ENCODE assay signal across 9 mouse cellular contexts in the genomic region with DNA sequence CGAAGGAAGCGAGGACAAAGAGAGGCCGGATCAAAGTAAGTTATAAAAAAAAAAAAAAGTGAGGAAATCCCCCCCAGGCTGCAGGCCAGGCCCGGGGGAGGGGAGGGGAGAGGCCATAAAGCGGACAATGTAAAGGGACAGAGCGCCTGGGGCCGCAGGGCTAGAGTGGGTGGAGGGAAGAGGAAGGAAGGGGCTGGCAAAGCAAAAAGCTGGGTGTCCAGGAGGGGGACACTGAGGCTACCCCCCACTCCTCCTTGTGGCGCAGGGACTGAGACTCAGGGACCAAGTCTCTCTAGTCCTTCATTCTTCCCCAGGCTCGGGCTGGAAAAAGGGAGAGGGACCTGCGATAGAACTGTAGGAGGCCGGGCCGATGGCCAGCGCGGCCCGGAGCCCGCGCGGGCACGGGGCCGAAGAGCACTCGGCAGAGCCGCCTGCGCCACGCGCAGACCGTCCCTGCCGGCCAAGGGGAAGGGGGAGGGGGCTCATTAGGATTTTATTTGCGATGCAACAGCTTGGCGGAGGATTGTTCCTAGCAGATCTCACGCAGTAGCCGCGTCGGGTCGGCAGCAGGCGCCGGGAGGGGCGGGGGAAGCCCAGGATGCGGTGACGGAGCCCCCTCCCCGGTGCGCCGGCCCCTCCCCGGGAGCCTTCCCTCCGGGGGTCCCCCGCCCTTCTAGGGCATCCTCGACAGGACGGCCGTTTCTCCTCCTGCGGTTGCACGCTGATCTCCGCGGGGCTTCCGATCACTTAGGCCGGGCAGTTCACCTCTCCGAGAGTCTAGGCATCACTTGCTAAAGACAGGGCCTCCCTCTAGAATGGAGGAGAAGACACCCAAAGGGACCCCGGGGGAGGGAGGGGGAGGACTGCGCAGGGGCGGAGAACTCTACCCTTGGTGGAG. TPM values are rescaled to one million over a fixed set of nuclear protein-coding genes. Genes with fewer than 3 reads are reported as not detected.
DNase-seq lines count a peak whose midpoint lies in the region; ATAC-seq and TF ChIP-seq lines count a peak whose summit lies in the region.
"Had no signal": no experiment of that assay in that cellular context is flagged by ENCODE, and none has a peak within 500 bp of the region (broad histone marks: within the 10 kb centered on the region; RNA-seq: fewer than 3 reads in every experiment).

No protein-coding gene starts in this region.

- no peak overlapping the region for H3K9ac ChIP-seq in lung, embryonic 15.5 days
- 0 out of 2 replicates have a peak overlapping the region, but pooled peaks have one; percentile 22 for H3K9ac ChIP-seq in intestine, postnatal 0 days (ENCODE audit: low read depth, low read length)
- peak overlapping the region; percentile 100 for H3K9ac ChIP-seq in neural tube, embryonic 13.5 days

- no peak for ATAC-seq in CD4-positive, CD25-positive, alpha-beta regulatory T cell, adult 4 months
- ATAC-seq in lung, embryonic 15.5 days (ENCODE audit: borderline replicate concordance, extremely low read depth, low FRiP score, low TSS enrichment) = no peak
- ATAC-seq in intestine, postnatal 0 days = no peak
- ATAC-seq in neural tube, embryonic 13.5 days (ENCODE audit: low read depth) = peak; percentile 29

- H3K36me3 ChIP-seq in lung, embryonic 15.5 days = no peaks in the 10 kb centered on the region
- H3K36me3 ChIP-seq in intestine, postnatal 0 days (ENCODE audit: control insufficient read depth, insufficient read depth) = no peaks in the 10 kb centered on the region
- no peaks in the 10 kb centered on the region for H3K36me3 ChIP-seq in neural tube, embryonic 13.5 days

- no peak for TF ChIP-seq CTCF in lung, adult 2 months (IDR thresholded peaks at IDR 0.05; ENCODE audit: insufficient read depth, low read length)
- no peak for TF ChIP-seq CTCF in intestine, postnatal 0 days (IDR thresholded peaks at IDR 0.05; ENCODE audit: low read depth)

- peaks cover 99% of the 10 kb centered on the region for H3K27me3 ChIP-seq in lung, embryonic 15.5 days
- H3K27me3 ChIP-seq in intestine, postnatal 0 days (replicated peaks; ENCODE audit: control insufficient read depth, insufficient read depth, low read length) = peaks cover 100% of the 10 kb centered on the region
- H3K27me3 ChIP-seq in neural tube, embryonic 13.5 days = no peaks in the 10 kb centered on the region; the same call in 1 of the 2 replicates

- H3K4me3 ChIP-seq in lung, embryonic 15.5 days = peak overlapping the region; percentile 36
- no peak overlapping the region for H3K4me3 ChIP-seq in lung, adult 2 months (replicated peaks; ENCODE audit: extremely low read depth, low read depth, low read length)
- H3K4me3 ChIP-seq in intestine, postnatal 0 days (ENCODE audit: low read depth, low read length) = peak overlapping the region; percentile 41
- H3K4me3 ChIP-seq in neural tube, embryonic 13.5 days = peak overlapping the region; percentile 99

- no peak overlapping the region for H3K27ac ChIP-seq in lung, embryonic 15.5 days
- H3K27ac ChIP-seq in intestine, postnatal 0 days (ENCODE audit: low read depth, low read length) = no peak overlapping the region
- peak overlapping the region; percentile 100 for H3K27ac ChIP-seq in neural tube, embryonic 13.5 days (replicated peaks)

- H3K9me3 ChIP-seq in lung, embryonic 15.5 days = no peaks in the 10 kb centered on the region
- no peaks in the 10 kb centered on the region for H3K9me3 ChIP-seq in intestine, postnatal 0 days (ENCODE audit: control insufficient read depth)
- no peaks in the 10 kb centered on the region for H3K9me3 ChIP-seq in neural tube, embryonic 13.5 days

- peaks cover 34% of the 10 kb centered on the region for H3K4me1 ChIP-seq in lung, embryonic 15.5 days
- H3K4me1 ChIP-seq in lung, adult 2 months (ENCODE audit: control insufficient read depth, insufficient read depth, low read length) = peaks cover 3% of the 10 kb centered on the region; the same call in 1 of the 2 replicates
- H3K4me1 ChIP-seq in intestine, postnatal 0 days (replicated peaks; ENCODE audit: control insufficient read depth, insufficient read depth, low read length) = no peaks in the 10 kb centered on the region; the same call in 1 of the 2 replicates
- peaks cover 84% of the 10 kb centered on the region for H3K4me1 ChIP-seq in neural tube, embryonic 13.5 days (replicated peaks)

- peak overlapping the region; percentile 57 for H3K4me2 ChIP-seq in lung, embryonic 15.5 days
- H3K4me2 ChIP-seq in intestine, postnatal 0 days (replicated peaks; ENCODE audit: low read depth) = peak overlapping the region; percentile 56
- H3K4me2 ChIP-seq in neural tube, embryonic 13.5 days = peak overlapping the region; percentile 96

- DNase-seq in CD4-positive, CD25-positive, alpha-beta regulatory T cell, adult 2 months (ENCODE audit: low read depth, low spot score) = peak; percentile 41
- no peak for DNase-seq in lung, adult 2 months
- no peak for DNase-seq in c-Kit-positive CD71-positive TER-119-positive erythroid progenitor cells, embryonic 14.5 days (ENCODE audit: low spot score)
- no peak for DNase-seq in thymus, postnatal 0 days (ENCODE audit: low spot score)
- DNase-seq: lung, postnatal 14 days had no signal

- TF ChIP-seq POLR2A in lung, adult 2 months (IDR thresholded peaks at IDR 0.05; ENCODE audit: borderline replicate concordance, extremely low read depth, low read depth, low read length) = no peak

- under 1% methylated on average over 56 of the region's 58 CpGs for WGBS in lung, embryonic 15.5 days
- WGBS in lung, adult 2 months = 4% methylated on average over 57 of the region's 58 CpGs
- under 1% methylated on average over 56 of the region's 58 CpGs for WGBS in intestine, postnatal 0 days
- under 1% methylated on average over 48 of the region's 58 CpGs for WGBS in neural tube, embryonic 13.5 days

RNA-seq across cellular contexts. Expression of a gene that starts 1.0 kb away (rescaled TPM):
- polyA plus RNA-seq in CD4-positive, CD25-positive, alpha-beta regulatory T cell, adult 4 months (2017; shearing (Covaris generic)) = under 1 TPM in 1 of 2 experiments, not detected in 1; 0.23 TPM
- polyA plus RNA-seq in lung, embryonic 15.5 days (2015; fragmentation: Nextera tagmentation; extraction: Ambion mirVana) = 0.25 and 0.27 TPM in 2 replicates
- polyA plus RNA-seq in lung, adult 2 months (2012; rRNA removed) = 0.14 TPM in 1 of 2 replicates, not detected in the other
- polyA plus RNA-seq in intestine, postnatal 0 days (2015; fragmentation: Nextera tagmentation; extraction: Ambion mirVana) = 0.37 and 1.5 TPM in 2 replicates
- 72.9 and 74.7 TPM in 2 replicates for polyA plus RNA-seq in neural tube, embryonic 13.5 days (2015; fragmentation: Nextera tagmentation; extraction: Ambion mirVana)
- 0.09 TPM in 1 of 2 replicates, not detected in the other for polyA plus RNA-seq in thymus, postnatal 0 days (2015; fragmentation: Nextera tagmentation; extraction: Ambion mirVana)

RNA-seq across cellular contexts. Expression of a gene that starts 9.4 kb away (rescaled TPM):
- not detected for polyA plus RNA-seq in CD4-positive, CD25-positive, alpha-beta regulatory T cell, adult 4 months (2017; shearing (Covaris generic))
- polyA plus RNA-seq in lung, embryonic 15.5 days (2015; fragmentation: Nextera tagmentation; extraction: Ambion mirVana) = 0.91 and 1.0 TPM in 2 replicates
- polyA plus RNA-seq in lung, adult 2 months (2012; rRNA removed) = 0.18 and 0.44 TPM in 2 replicates
- 1.0 and 1.1 TPM in 2 replicates for polyA plus RNA-seq in intestine, postnatal 0 days (2015; fragmentation: Nextera tagmentation; extraction: Ambion mirVana)
- polyA plus RNA-seq in neural tube, embryonic 13.5 days (2015; fragmentation: Nextera tagmentation; extraction: Ambion mirVana) = 81.7 and 114 TPM in 2 replicates
- not detected in 2 replicates for polyA plus RNA-seq in thymus, postnatal 0 days (2015; fragmentation: Nextera tagmentation; extraction: Ambion mirVana)

RNA-seq across cellular contexts. Expression of a gene that starts 14.2 kb away (rescaled TPM):
- not detected for polyA plus RNA-seq in CD4-positive, CD25-positive, alpha-beta regulatory T cell, adult 4 months (2017; shearing (Covaris generic))
- polyA plus RNA-seq in lung, embryonic 15.5 days (2015; fragmentation: Nextera tagmentation; extraction: Ambion mirVana) = 2.5 and 3.0 TPM in 2 replicates
- polyA plus RNA-seq in lung, adult 2 months (2012; rRNA removed) = 0.52 and 1.1 TPM in 2 replicates
- polyA plus RNA-seq in intestine, postnatal 0 days (2015; fragmentation: Nextera tagmentation; extraction: Ambion mirVana) = 7.6 and 8.5 TPM in 2 replicates
- 124 and 125 TPM in 2 replicates for polyA plus RNA-seq in neural tube, embryonic 13.5 days (2015; fragmentation: Nextera tagmentation; extraction: Ambion mirVana)
- 0.19 TPM in 1 of 2 replicates, not detected in the other for polyA plus RNA-seq in thymus, postnatal 0 days (2015; fragmentation: Nextera tagmentation; extraction: Ambion mirVana)

RNA-seq across cellular contexts. Expression of a gene that starts 20.0 kb away (rescaled TPM):
- polyA plus RNA-seq in CD4-positive, CD25-positive, alpha-beta regulatory T cell, adult 4 months (2017; shearing (Covaris generic)) = not detected
- polyA plus RNA-seq in lung, embryonic 15.5 days (2015; fragmentation: Nextera tagmentation; extraction: Ambion mirVana) = 15.2 and 16.9 TPM in 2 replicates
- 8.1 and 8.2 TPM in 2 replicates for polyA plus RNA-seq in lung, adult 2 months (2012; rRNA removed)
- polyA plus RNA-seq in intestine, postnatal 0 days (2015; fragmentation: Nextera tagmentation; extraction: Ambion mirVana) = 5.7 and 6.4 TPM in 2 replicates
- polyA plus RNA-seq in neural tube, embryonic 13.5 days (2015; fragmentation: Nextera tagmentation; extraction: Ambion mirVana) = 171 and 174 TPM in 2 replicates
- 0.10 TPM in 1 of 2 replicates, not detected in the other for polyA plus RNA-seq in thymus, postnatal 0 days (2015; fragmentation: Nextera tagmentation; extraction: Ambion mirVana)

RNA-seq across cellular contexts. Expression of a gene that starts 30.9 kb away (rescaled TPM):
- not detected for polyA plus RNA-seq in CD4-positive, CD25-positive, alpha-beta regulatory T cell, adult 4 months (2017; shearing (Covaris generic))
- polyA plus RNA-seq in lung, embryonic 15.5 days (2015; fragmentation: Nextera tagmentation; extraction: Ambion mirVana) = 46.1 and 54.1 TPM in 2 replicates
- polyA plus RNA-seq in lung, adult 2 months (2012; rRNA removed) = 12.1 and 15.6 TPM in 2 replicates
- 14.7 and 15.8 TPM in 2 replicates for polyA plus RNA-seq in intestine, postnatal 0 days (2015; fragmentation: Nextera tagmentation; extraction: Ambion mirVana)
- 67.1 and 88.3 TPM in 2 replicates for polyA plus RNA-seq in neural tube, embryonic 13.5 days (2015; fragmentation: Nextera tagmentation; extraction: Ambion mirVana)
- 0.15 and 0.16 TPM in 2 replicates for polyA plus RNA-seq in thymus, postnatal 0 days (2015; fragmentation: Nextera tagmentation; extraction: Ambion mirVana)

Comparison
In these comparisons a context has a peak if more than half of its experiments do, and no peak if none do; other contexts are left out.
1. RNA of a gene that starts 1.0 kb away (polyA plus RNA-seq): 72.9 to 74.7 TPM in neural tube, embryonic 13.5 days; 0.37 to 1.5 TPM in intestine, postnatal 0 days, 0.25 to 0.27 TPM in lung, embryonic 15.5 days, 0.23 TPM in CD4-positive, CD25-positive, alpha-beta regulatory T cell, adult 4 months, 0.09 TPM in thymus, postnatal 0 days and 0.14 TPM in lung, adult 2 months; every median in the first group is over 10 times any median in the second.
2. RNA of a gene that starts 9.4 kb away (polyA plus RNA-seq): 81.7 to 114 TPM in neural tube, embryonic 13.5 days; 0.91 to 1.0 TPM in lung, embryonic 15.5 days, 1.0 to 1.1 TPM in intestine, postnatal 0 days, 0.18 to 0.44 TPM in lung, adult 2 months, not detected in CD4-positive, CD25-positive, alpha-beta regulatory T cell, adult 4 months and not detected in thymus, postnatal 0 days; every median in the first group is over 10 times any median in the second.
3. RNA of a gene that starts 14.2 kb away (polyA plus RNA-seq): 124 to 125 TPM in neural tube, embryonic 13.5 days; 7.6 to 8.5 TPM in intestine, postnatal 0 days, 2.5 to 3.0 TPM in lung, embryonic 15.5 days, 0.52 to 1.1 TPM in lung, adult 2 months, 0.19 TPM in thymus, postnatal 0 days and not detected in CD4-positive, CD25-positive, alpha-beta regulatory T cell, adult 4 months; every median in the first group is over 10 times any median in the second.
4. Peak in every context shown above with its lines, with median percentiles within 50 percentile points of each other: H3K4me2 ChIP-seq.